Mouse (Mus musculus) spleen, postnatal 4 days (tissue): ENCODE data around the gene Gm21973.

Source experiments
- DNase-seq, 2 experiments: peaks; one replicate each; pipeline ENCODE4 v3.0.0; 2022; ENCODE audit warnings: low spot score in 2 of 2

The Gm21973 gene

GRCm38 (mm10) chr15:10399795-10400194 lies 74.6 kb downstream of the Gm21973 start:
- no peak for DNase-seq

GRCm38 (mm10) chr15:10400415-10400814 lies 75.2 kb downstream of the Gm21973 start:
- DNase-seq = no peak

DNA sequence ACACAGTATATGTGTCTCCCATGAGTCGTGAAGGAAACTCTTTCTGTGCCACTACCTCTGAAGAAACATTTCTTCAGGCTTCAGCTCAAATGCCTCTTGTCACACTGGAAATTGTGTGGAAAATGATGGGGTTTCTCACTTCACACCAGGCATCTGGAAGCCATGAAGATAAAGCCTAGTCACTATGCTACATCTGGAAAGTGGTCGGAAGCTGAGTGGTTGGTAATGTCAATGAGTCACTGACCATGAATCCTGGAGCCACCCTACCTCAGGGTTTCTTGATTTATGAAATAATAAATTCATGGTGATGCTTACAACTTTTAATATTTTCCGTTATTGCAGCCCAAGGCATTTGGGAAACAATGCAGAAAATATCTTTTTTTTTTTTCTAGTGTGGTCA lies 84.7 kb downstream of the Gm21973 start:
- DNase-seq = no peak

DNA sequence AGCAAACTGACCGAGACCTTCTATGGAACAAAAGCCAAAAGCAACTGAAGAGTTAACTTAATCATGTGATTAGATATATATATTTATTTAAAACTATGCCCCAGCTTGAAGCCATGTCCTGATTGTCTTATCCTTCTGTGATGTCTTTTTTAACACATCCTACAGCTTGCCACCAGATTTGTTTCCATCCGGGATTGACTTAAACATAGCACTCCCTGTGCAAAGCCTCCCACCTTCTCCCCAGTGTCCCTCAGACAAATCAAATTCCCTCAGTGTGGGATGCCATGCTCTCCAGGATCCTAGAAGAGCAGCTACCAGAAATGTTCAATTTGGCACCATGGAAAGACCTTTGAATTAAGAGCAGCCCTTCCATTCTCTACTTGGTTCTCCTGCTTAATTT lies 85.7 kb downstream of the Gm21973 start:
- no peak for DNase-seq

GRCm38 (mm10) chr15:10413656-10414055 lies 88.5 kb downstream of the Gm21973 start:
- no peak for DNase-seq

- DNase-seq = no peak
Observed at GRCm38 (mm10) chr15:10421138-10421784, 96.1 kb downstream of the Gm21973 start.

- no peak for DNase-seq
Observed at GRCm38 (mm10) chr15:10421785-10422144, 96.6 kb downstream of the Gm21973 start.
